Mouse (Mus musculus) liver, embryonic 15.5 days (tissue): ENCODE data around the gene Tspan3. TPM values are rescaled to one million over a fixed set of nuclear protein-coding genes. Genes with fewer than 3 reads are reported as not detected.
A peak's percentile ranks its signal among the peaks of the same experiment; 100 is the strongest.

ENCODE experiments used
- ATAC-seq: fragments of 200-750 bp; cut with Nextera tagmentation; 2 replicates; pipeline ENCODE4 v1.8.0; 2017; ENCODE audit warnings: moderate number of reproducible peaks, mild to moderate bottlenecking, moderate library complexity; ENCODE audit not compliant: insufficient read depth
- H3K27ac ChIP-seq: fragments of 300-500 bp; sonication (generic); replicated peaks from 2 replicates; pipeline ENCODE4 v1.5.1; 2015; ENCODE audit warnings: mild to moderate bottlenecking, inconsistent platforms
- H3K27me3 ChIP-seq: fragments of 300-500 bp; sonication (generic); 2 replicates; pipeline ENCODE4 v1.6.1; 2015; ENCODE audit warnings: mild to moderate bottlenecking, inconsistent platforms
- H3K36me3 ChIP-seq: fragments of 300-500 bp; sonication (generic); replicated peaks from 2 replicates; pipeline ENCODE4 v1.6.1; 2015; ENCODE audit warnings: moderate library complexity, mild to moderate bottlenecking, inconsistent platforms
- H3K4me1 ChIP-seq: fragments of 300-500 bp; sonication (generic); replicated peaks from 2 replicates; pipeline ENCODE4 v1.6.1; 2015; ENCODE audit warnings: inconsistent platforms
- H3K4me2 ChIP-seq: fragments of 300-500 bp; sonication (generic); 2 replicates; pipeline ENCODE4 v1.6.1; 2015; ENCODE audit warnings: moderate library complexity, mild to moderate bottlenecking, inconsistent platforms
- H3K4me3 ChIP-seq: fragments of 300-500 bp; sonication (generic); replicated peaks from 2 replicates; pipeline ENCODE4 v1.5.1; 2015; ENCODE audit warnings: mild to moderate bottlenecking, inconsistent platforms
- H3K9ac ChIP-seq: fragments of 300-500 bp; sonication (generic); 2 replicates; pipeline ENCODE4 v1.6.1; 2015; ENCODE audit warnings: moderate library complexity, mild to moderate bottlenecking, inconsistent platforms
- H3K9me3 ChIP-seq: fragments of 300-500 bp; sonication (generic); replicated peaks from 2 replicates; pipeline ENCODE4 v1.6.1; 2016; ENCODE audit warnings: inconsistent platforms
- WGBS: fragments of 180-500 bp; shearing (Covaris S2); methylation state at CpG from one replicate; pipeline ENCODE4 v1.1.7; 2015; ENCODE audit warnings: mixed read lengths; ENCODE audit not compliant: insufficient replicate concordance; 5-methylcytosine and 5-hydroxymethylcytosine counted together
- polyA plus RNA-seq: library from polyadenylated mRNA; unstranded; fragments of >200 nt; fragmentation: Nextera tagmentation; extraction: Ambion mirVana; gene quantifications from 2 replicates; pipeline ENCODE4 v1.2.1, GENCODE M21; 2015

Tspan3 gene
- polyA plus RNA-seq, 1 experiment from 2014 or later, result 26.3 TPM

DNA sequence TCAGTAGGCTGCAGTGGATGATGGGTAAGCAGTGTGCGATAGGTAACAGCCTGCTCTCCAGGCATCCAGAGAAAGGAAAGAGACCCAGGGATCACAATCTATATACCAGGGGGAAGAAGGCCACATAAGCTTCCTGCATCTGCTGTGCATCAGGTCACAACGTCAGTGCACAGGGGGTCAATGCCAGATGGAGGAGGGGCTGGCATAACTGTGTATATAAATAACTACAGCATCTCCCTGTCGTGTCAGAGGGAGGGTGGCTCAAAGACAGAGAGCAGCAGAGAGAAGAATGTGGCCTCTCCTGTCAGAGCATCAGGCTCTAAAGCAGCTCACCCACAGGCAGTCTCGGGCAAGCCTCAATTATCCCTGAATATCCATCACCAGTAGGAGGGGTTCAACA, 34.7 kb downstream of the Tspan3 start:
- H3K9ac ChIP-seq, result no peak overlapping the region
- no peaks in the 10 kb centered on the region for H3K27me3 ChIP-seq
- H3K9me3 ChIP-seq, result no peaks in the 10 kb centered on the region
- ATAC-seq, result no peak
- 63% methylated on average over 4 of the region's 4 CpGs for WGBS
- no peak overlapping the region for H3K4me3 ChIP-seq
- no peak overlapping the region for H3K27ac ChIP-seq
- no peaks in the 10 kb centered on the region for H3K36me3 ChIP-seq
- no peaks in the 10 kb centered on the region for H3K4me1 ChIP-seq
- no peak overlapping the region for H3K4me2 ChIP-seq

DNA sequence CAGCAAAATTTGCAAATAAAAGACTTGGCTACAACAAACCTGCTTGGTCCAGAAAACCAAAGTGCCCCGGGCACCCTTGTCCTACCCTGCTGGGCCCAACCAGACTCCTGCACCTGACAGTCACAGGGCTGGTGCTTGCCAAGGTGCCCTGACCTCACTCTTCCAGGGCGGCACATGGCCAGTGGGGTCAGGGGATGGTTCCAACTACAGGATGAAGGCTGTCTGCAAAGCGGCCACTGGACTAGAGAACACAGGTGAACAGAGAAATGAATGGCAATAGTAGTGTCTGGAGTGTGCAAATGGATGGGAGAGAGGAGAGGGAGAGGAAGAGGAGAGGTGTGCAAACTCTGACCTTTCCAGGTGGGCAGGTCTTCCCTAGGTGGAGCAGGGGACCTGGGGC, 35.3 kb downstream of the Tspan3 start:
- ATAC-seq, result no peak
- H3K4me1 ChIP-seq, result no peaks in the 10 kb centered on the region
- no peak overlapping the region for H3K27ac ChIP-seq
- H3K9ac ChIP-seq, result no peak overlapping the region
- H3K4me2 ChIP-seq, result no peak overlapping the region
- no peaks in the 10 kb centered on the region for H3K9me3 ChIP-seq
- H3K27me3 ChIP-seq, result no peaks in the 10 kb centered on the region
- no peak overlapping the region for H3K4me3 ChIP-seq
- no peaks in the 10 kb centered on the region for H3K36me3 ChIP-seq
- 66% methylated on average over 3 of the region's 3 CpGs for WGBS

DNA sequence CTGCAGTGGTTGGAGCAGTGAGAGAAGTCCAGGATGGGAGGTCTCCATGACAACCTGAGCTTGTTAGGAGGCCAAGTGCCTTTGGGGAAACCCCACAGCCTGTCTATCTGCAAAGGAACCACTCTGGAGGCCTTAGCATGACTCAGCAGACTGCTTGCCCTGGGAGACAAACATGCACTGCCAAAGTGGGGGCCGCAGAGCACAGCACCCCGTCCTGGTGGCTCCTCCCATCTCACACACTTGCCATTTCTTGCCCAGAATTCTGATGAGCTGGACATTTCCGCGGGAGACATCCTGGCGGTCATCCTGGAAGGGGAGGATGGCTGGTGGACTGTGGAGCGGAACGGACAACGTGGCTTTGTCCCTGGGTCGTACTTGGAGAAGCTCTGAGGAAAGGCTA, 36.9 kb downstream of the Tspan3 start:
- no peak overlapping the region for H3K27ac ChIP-seq
- whole genome bisulfite sequencing, result 55% methylated on average over 9 of the region's 9 CpGs
- ATAC-seq, result no peak
- H3K36me3 ChIP-seq, result no peaks in the 10 kb centered on the region
- H3K4me3 ChIP-seq, result no peak overlapping the region
- H3K4me2 ChIP-seq, result no peak overlapping the region
- no peaks in the 10 kb centered on the region for H3K27me3 ChIP-seq
- no peaks in the 10 kb centered on the region for H3K9me3 ChIP-seq
- H3K9ac ChIP-seq, result no peak overlapping the region
- no peaks in the 10 kb centered on the region for H3K4me1 ChIP-seq

- no peak for ATAC-seq
- Histone ChIP-seq H3K4me2 (no peak overlapping the region), H3K4me1 (no peaks in the 10 kb centered on the region), H3K27ac (no peak overlapping the region), H3K36me3 (no peaks in the 10 kb centered on the region), H3K9ac (no peak overlapping the region), H3K9me3 (no peaks in the 10 kb centered on the region), H3K4me3 (no peak overlapping the region), H3K27me3 (no peaks in the 10 kb centered on the region)
- WGBS, result 62% methylated on average over 16 of the region's 16 CpGs
Measured at GRCm38 (mm10) chr9:56126453-56127173, 38.7 kb downstream of the Tspan3 start.

DNA sequence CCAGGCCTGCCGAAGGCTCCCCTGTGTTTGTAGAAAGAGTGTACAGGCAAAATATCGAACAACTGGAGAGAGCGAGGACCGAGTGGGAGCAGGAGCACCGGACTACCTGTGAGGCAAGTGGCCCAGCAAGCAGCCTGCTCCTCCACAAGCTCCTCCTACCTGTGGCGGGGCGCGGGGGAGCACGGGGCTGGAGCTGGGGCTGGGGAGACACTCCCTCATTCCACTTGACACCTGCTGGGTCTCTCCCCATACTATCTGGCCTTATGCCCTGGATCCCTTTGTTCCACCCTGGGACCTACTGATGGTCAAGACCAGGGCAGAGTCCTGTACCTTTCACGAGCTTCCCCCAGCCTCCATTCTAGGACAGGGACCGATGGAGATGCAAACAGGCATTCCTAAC, 40.7 kb downstream of the Tspan3 start:
- H3K9me3 ChIP-seq, result no peaks in the 10 kb centered on the region
- H3K4me2 ChIP-seq, result no peak overlapping the region
- ATAC-seq, result no peak
- WGBS, result 67% methylated on average over 11 of the region's 11 CpGs
- no peak overlapping the region for H3K9ac ChIP-seq
- no peak overlapping the region for H3K4me3 ChIP-seq
- no peaks in the 10 kb centered on the region for H3K27me3 ChIP-seq
- no peaks in the 10 kb centered on the region for H3K36me3 ChIP-seq
- H3K4me1 ChIP-seq, result no peaks in the 10 kb centered on the region
- H3K27ac ChIP-seq, result no peak overlapping the region

- no peak overlapping the region for H3K9ac ChIP-seq
- no peaks in the 10 kb centered on the region for H3K4me1 ChIP-seq
- H3K36me3 ChIP-seq, result no peaks in the 10 kb centered on the region
- no peak for ATAC-seq
- no peaks in the 10 kb centered on the region for H3K27me3 ChIP-seq
- H3K9me3 ChIP-seq, result no peaks in the 10 kb centered on the region
- no peak overlapping the region for H3K27ac ChIP-seq
- no peak overlapping the region for H3K4me3 ChIP-seq
- no peak overlapping the region for H3K4me2 ChIP-seq
- 63% methylated on average over 7 of the region's 7 CpGs for WGBS
Measured at GRCm38 (mm10) chr9:56123613-56124012, 41.7 kb downstream of the Tspan3 start.

DNA sequence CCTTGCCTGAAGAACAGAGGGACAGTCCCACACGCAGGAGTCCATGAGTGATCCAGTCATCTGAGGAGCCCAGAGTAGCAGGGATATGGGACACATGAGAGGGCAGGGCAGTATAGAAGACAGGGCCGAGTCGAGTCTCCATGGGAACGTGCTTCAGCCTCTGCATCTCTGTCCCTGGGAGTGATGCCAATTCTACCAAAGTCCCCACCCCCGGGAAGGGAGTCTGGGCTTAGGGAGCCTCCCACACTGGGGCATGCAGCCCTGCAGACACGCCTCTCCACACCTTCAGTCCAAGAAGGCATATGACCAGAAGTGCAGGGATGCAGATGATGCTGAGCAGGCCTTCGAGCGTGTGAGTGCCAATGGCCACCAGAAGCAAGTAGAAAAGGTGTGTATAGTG, 42.3 kb downstream of the Tspan3 start:
- 65% methylated on average over 8 of the region's 8 CpGs for WGBS
- Histone ChIP-seq H3K27me3 (no peaks in the 10 kb centered on the region), H3K4me2 (no peak overlapping the region), H3K9ac (no peak overlapping the region), H3K36me3 (no peaks in the 10 kb centered on the region), H3K4me1 (no peaks in the 10 kb centered on the region), H3K9me3 (no peaks in the 10 kb centered on the region), H3K27ac (no peak overlapping the region), H3K4me3 (no peak overlapping the region)
- ATAC-seq, result no peak

GRCm38 (mm10) chr9:56121097-56121496, 44.2 kb downstream of the Tspan3 start:
- Histone ChIP-seq H3K9ac (no peak overlapping the region), H3K27ac (no peak overlapping the region), H3K36me3 (no peaks in the 10 kb centered on the region), H3K4me1 (no peaks in the 10 kb centered on the region), H3K4me2 (no peak overlapping the region), H3K9me3 (no peaks in the 10 kb centered on the region), H3K4me3 (no peak overlapping the region), H3K27me3 (no peaks in the 10 kb centered on the region)
- WGBS, result 58% methylated on average over 7 of the region's 7 CpGs
- no peak for ATAC-seq

DNA sequence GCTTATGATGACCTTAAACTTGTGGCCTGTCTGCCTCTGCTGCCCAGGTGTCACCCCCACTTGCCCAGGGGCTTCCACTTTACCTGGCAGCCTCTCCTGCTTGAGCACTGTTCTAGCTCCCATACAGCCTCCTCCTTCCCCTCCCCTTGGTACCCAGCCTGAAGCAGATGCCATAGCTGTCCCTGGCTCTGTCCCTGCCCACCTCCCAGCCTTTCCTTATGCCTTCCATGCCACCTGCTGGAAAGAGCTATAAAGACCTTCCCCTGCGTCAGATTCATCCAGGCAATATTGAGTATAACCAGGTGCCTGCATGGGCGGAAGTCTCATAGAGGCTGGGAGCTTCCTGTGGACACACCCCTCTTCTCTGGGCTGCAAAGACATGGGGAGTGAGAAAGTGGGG, 45.6 kb downstream of the Tspan3 start:
- H3K4me1 ChIP-seq, result no peaks in the 10 kb centered on the region
- H3K36me3 ChIP-seq, result 0 out of 2 replicates have a peak, but pooled peaks cover 7% of the 10 kb centered on the region
- no peak for ATAC-seq
- no peak overlapping the region for H3K4me2 ChIP-seq
- no peaks in the 10 kb centered on the region for H3K9me3 ChIP-seq
- H3K27ac ChIP-seq, result no peak overlapping the region
- H3K4me3 ChIP-seq, result no peak overlapping the region
- no peaks in the 10 kb centered on the region for H3K27me3 ChIP-seq
- 46% methylated on average over 2 of the region's 2 CpGs for WGBS
- H3K9ac ChIP-seq, result no peak overlapping the region

DNA sequence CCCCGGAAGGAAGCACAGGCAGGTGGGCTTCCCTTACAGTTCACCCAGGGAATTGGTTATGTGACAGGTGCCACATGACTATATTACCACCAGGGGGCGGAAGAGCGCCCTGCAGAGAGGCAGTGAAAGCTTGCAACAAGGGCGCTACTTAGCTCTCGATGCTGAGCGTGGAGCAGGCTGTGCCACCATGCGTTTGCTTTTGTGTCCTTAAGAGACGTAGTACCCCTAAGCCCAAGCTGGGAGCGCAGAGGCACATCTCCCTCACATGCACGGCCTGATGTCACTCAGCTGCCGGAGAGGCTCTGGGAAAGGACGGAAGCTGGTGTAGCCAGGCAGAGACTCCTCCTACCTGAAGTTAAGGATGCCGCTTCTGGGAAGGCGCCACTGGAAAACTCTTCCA, 46.7 kb downstream of the Tspan3 start:
- H3K36me3 ChIP-seq, result 0 out of 2 replicates have a peak, but pooled peaks cover 7% of the 10 kb centered on the region
- no peaks in the 10 kb centered on the region for H3K27me3 ChIP-seq
- H3K27ac ChIP-seq, result no peak overlapping the region
- H3K9me3 ChIP-seq, result no peaks in the 10 kb centered on the region
- peak overlapping the region; percentile 50 for H3K4me2 ChIP-seq
- 25% methylated on average over 14 of the region's 14 CpGs for WGBS
- no peak for ATAC-seq
- 0 out of 2 replicates have a peak, but pooled peaks cover 1% of the 10 kb centered on the region for H3K4me1 ChIP-seq
- H3K9ac ChIP-seq, result no peak overlapping the region
- 0 out of 2 replicates have a peak overlapping the region, but pooled peaks have one; percentile 17 for H3K4me3 ChIP-seq

DNA sequence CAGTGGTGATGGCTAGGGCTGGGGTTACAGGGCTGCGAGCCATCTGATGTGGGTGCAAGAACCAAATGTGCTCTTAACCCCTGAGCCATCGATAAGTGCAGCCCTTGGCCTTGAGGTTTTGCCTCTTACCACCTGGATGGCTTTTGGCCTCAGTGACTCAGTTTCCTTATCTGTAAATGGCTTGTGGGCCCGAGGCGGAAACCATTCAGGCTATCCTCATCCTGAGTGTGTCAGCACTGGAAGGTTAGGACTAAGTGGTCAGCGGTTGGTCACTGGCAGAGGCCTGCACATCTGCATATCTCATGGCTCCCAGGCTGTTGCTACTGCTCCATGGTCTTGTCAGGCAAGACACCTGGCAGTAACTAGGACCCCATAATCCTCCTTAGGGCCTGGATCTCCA, 47.2 kb downstream of the Tspan3 start:
- H3K4me2 ChIP-seq, result no peak overlapping the region
- no peak overlapping the region for H3K9ac ChIP-seq
- H3K9me3 ChIP-seq, result no peaks in the 10 kb centered on the region
- H3K4me1 ChIP-seq, result 0 out of 2 replicates have a peak, but pooled peaks cover 3% of the 10 kb centered on the region
- no peak overlapping the region for H3K4me3 ChIP-seq
- H3K27ac ChIP-seq, result no peak overlapping the region
- no peaks in the 10 kb centered on the region for H3K27me3 ChIP-seq
- WGBS, result 60% methylated on average over 5 of the region's 5 CpGs
- ATAC-seq, result no peak
- H3K36me3 ChIP-seq, result 0 out of 2 replicates have a peak, but pooled peaks cover 7% of the 10 kb centered on the region

GRCm38 (mm10) chr9:56108174-56108573, 57.1 kb downstream of the Tspan3 start:
- Histone ChIP-seq H3K27me3 (no peaks in the 10 kb centered on the region), H3K4me3 (no peak overlapping the region)
- peak; percentile 30; the same call in 1 of the 2 replicates for ATAC-seq

More at GRCm38 (mm10) chr9:56108174-56108573, 57.1 kb downstream of the Tspan3 start:
- WGBS, result 26% methylated on average over 5 of the region's 5 CpGs
- Histone ChIP-seq H3K36me3 (no peaks in the 10 kb centered on the region), H3K9me3 (no peaks in the 10 kb centered on the region), H3K27ac (0 out of 2 replicates have a peak overlapping the region, but pooled peaks have one; percentile 33), H3K4me1 (peaks cover 5% of the 10 kb centered on the region; the same call in 1 of the 2 replicates), H3K9ac (no peak overlapping the region), H3K4me2 (no peak overlapping the region)
